Mouse (Mus musculus) bone marrow, adult 2 months (tissue): ENCODE measurements at regions not wholly inside any gene's neighbourhood (a gene's known extent, or its start where the extent isn't known, plus 50 kb on each side); places are given as distances from the start of the nearest gene placed in this dataset.

Source experiments
- CTCF ChIP-seq: fragments of 200-500 bp; IDR thresholded peaks from 2 replicates; pipeline ENCODE4 v1.5.1; 2011; ENCODE audit warnings: low read length, control low read depth; ENCODE audit not compliant: control insufficient read depth, insufficient read depth
- POLR2A ChIP-seq: fragments of 200-500 bp; IDR thresholded peaks from 2 replicates; pipeline ENCODE4 v1.6.1; 2011; ENCODE audit warnings: low read depth, mild to moderate bottlenecking, control low read depth, low read length, borderline replicate concordance; ENCODE audit not compliant: control insufficient read depth

DNA sequence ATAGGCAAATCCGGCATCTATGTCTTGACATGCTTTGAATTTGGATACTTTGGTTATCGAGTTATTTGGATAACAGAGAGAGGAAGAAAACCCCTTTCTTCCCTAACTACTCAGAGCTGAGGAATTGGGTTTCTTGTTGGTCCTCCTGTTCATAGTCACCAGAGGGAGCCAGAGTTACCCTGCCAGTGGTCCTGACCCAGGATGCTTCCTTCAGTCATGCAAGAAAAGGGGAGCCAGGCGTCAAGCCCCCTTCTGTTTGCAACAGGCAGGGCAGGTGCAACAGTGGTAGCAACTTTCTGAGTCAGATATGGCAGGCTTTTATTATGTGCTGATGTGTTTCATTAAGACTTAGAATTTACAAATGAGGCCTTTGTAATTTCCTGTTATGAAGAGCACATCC is 101.4 kb upstream of the B430305J03Rik start:
- TF ChIP-seq CTCF (peak; percentile 49; the same call in 1 of the 2 replicates), POLR2A (no peak)
